Mouse (Mus musculus): Measurements from ENCODE around the gene Aff1. TPM values are rescaled to one million over a fixed set of nuclear protein-coding genes. Genes with fewer than 3 reads are reported as not detected.
A peak's percentile ranks its signal among the peaks of the same experiment; 100 is the strongest.

Aff1 gene
- total RNA-seq, 2 experiments from 2014 or later: 34.1 to 86.8 TPM

DNA sequence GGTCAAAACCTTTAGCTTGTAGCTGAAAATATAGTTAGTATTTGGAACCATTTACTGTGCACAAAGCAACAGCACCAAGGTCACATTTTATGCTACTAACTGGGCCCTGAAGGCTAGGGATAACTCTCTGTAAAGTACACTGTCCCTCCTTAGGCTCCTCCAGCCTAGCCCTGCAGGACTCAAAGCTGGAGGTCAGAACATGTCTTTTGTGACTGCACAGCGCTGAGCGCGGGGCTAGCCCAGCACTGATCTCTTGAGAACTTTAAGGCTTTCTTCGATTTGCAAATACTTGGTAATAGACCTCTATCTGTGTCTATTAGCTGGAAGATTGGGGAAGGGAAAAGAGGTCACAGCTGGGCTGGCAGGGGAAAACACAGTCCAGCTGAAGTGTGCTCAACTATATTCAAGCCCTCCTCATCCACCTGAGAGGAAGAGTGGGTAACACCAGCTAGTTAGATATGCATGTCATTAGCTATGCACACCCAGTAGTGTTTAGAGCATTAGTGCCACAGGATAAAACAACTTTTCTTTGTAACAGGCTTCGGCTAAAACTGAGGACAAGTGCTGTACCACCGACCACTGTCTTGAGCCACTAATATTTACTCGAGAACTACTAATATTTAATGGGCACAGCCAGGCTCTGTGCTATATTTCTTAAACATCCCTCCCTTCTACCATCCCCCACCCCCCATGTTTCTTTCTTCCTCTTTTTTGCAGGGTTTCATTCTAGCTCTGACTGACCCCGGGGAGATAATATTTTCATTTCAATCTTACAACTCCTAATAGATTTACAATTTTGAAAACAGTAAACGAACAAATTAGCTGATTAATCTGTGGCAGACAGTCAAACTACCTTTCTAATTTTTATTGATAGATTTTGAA, 33.3 kb downstream of the Aff1 start:
- ATAC-seq (replicated peaks; ENCODE audit: poor library complexity): peak; percentile 54

DNA sequence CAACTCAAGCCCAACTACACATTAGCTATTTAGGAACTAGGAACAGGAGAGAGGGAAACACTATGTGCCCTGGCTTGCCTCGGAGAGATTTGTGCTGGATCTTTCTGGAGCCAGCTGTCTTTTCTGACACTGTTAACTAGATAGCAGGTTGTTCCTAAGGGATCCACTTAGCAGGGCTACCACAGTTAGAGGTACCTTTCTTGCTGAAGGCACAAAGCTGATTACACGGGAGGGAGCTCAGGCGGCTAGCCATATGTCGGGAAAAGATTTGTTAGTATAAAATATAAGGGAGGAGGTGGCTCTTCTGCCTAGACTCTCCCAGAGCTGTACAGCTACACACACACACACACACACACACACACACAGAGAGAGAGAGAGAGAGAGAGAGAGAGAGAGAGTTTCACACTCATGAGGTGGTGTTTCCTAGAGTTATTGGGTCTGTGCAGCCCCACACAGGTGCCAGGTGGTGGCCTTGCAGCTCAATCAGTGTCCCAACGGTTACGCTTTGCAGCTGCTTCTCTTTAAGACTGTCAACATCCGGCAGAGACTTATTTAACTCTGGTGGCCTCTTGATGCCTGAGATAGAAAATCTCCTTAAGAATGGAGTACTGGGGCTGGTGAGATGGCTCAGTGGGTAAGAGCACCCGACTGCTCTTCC, 34.2 kb downstream of the Aff1 start:
- no peak for ATAC-seq (replicated peaks; ENCODE audit: poor library complexity)

DNA sequence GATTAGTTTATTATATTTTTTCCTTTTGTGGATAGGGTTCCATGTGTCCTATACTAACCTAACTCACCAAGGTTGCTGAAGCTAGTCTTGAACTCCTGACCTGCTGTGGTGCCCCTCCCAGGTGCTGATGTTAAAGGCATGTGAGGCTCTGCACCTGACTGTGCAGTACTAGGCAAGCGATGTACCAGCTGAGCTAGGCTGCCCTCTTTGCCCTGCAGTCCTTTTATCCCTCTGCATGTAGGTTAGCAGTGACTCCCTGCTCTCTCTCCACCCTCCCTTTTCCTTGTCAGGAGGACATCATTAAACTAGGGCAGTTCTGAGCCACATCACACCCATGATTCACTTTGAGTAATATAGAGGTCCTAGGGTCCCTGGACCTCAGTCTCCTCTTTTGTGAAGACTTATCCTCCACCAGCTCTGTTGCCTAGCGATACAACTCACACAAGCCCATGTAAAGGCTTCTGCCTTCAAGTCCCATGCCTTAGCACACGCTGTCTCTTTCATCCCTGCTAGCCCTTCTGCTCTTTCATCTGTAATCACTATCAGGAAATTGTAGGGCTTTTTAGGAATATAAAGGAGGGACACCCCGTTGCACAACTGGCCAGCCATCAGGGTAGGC, 35.7 kb downstream of the Aff1 start:
- ATAC-seq (replicated peaks; ENCODE audit: poor library complexity): no peak

DNA sequence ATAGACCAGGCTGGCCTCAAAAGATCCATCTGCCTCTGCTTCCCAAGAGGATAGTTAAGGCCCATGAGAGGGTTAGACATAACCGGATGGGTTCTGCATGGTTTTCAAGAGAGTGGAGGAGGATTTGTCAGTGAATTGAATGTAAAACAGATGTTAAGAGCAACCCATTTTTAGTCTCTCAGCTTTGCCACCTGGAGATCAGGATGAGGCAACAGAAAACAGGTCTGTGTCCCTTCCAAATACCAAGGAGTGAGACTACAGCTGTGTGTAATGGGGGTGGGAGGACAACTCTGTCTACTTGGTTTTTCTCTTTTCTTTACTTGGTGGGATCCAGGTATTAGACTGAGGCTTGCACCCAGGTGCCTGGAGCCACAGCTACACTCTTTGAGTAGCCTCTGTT, 37.1 kb downstream of the Aff1 start:
- ATAC-seq (replicated peaks; ENCODE audit: poor library complexity): no peak

DNA sequence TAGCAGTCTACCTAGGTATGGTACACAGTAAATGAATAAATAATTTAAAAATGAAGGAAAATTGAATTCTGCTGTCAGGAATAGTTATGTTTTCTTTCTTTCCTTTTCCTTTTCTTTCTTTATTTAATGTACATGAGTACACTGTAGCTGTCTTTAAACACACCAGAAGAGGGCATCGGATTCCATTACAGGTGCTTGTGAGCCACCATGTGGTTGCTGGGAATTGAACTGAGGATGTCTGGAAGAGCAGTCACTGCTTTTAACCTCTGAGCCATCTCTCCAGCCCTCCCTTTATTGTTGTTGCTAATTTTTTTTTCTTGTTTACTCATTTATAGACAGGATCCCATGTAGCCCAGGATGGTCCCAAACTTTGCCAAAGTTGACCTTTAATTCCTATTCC, 38.0 kb downstream of the Aff1 start:
- no peak for ATAC-seq (replicated peaks; ENCODE audit: poor library complexity)

DNA sequence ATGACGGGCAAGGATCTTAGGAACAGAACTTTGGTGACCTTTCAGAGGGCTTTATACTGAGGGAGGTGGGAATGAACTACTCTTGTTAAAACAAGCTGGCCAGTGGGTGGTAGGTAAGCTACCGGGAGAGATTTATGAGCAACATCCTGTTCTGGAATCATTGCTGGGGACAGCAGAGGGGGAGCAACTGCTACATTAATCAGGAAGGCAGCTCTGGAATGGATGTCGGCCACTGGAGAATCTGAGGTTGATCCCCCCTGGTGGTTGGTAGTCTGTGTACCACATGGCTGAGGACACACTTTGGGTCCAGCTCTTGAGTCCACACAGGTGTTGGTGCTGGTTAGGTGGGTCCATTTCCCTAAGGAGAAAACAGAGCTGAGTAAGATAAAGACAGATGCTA, 38.6 kb downstream of the Aff1 start:
- no peak for ATAC-seq (replicated peaks; ENCODE audit: poor library complexity)

DNA sequence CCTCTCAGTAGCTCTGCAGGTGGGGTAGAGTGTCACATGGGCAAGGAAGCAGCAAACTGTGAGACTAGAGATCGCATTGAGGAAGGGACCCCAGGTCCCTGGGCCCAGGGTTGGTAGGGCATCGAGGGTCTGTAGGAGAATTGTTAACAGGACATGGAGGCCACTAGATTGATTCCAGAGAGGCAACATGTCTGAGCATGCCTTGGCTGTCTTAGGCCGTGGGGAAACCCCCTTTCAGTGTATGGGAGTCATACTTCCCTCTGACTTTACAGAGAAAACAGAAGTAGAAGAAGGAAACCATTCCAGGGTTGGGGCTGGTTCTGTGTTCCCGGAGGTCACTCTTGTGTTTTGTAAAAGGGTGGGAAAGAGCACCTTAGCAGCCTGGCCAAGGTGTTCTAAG, 40.4 kb downstream of the Aff1 start:
- ATAC-seq (replicated peaks; ENCODE audit: poor library complexity): peak; percentile 60

DNA sequence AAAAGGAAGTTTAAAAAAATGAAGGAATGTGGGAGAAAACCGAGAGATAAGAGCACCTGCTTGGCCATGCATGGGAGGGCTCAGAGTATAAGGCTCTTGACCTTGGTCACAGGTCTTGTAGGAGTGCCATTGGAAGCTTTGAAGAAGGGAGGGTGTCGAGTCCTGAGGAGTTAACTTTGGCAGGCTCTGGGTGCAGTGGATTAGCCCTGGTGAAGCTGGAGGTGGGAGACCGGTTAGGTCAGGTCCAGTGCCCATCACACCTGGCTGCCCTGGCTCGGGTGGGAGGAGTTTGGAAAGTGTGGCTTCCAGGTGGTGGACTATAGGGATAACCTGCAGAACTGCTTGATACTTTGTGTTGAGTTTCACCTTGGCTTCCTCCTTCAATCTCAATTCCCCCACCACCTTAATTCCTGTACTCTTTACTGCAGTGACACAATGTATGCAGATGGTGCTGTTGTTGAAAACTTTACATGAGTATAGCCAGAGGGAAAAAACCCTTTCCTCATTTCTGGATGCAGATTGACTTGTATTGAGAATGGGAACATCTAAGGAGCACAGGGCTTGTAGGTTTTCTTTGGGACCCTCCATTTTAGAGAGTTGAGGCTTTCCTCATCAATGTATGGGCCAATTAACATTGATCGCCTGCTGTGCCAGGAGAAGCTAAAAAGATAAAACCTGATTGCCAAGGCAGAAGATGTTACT, 43.4 kb downstream of the Aff1 start:
- ATAC-seq (replicated peaks; ENCODE audit: poor library complexity): no peak

DNA sequence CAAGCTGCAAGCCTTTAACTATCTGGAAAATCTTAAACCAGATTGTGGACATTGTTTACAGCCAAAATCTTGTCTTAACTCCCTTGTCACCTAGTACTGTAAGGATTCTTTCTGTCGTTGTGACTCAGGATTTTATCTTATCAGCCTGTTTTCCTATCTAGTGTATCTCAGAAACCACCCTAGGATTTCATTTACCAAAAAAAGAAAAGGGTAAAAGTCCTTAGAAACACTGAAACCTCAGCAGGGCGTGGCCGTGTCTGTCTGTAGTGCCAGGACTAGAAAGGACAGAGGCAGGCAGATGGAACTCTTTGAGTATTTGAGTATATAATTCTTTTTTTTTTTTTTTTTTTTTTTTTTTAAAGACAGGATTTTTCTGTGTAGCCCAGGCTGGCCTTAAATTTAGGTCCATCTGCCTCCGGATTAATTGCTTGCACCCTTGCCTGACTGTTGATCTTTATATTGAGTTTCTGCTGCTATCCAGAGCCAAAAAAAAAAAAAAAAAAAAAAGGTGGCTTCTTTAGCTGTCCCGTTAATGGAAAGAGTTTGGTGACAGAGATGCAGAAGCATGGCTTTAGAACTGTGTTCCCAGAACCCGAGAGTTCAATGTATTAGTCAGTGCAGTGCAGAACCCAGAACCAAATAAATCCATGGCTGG, 44.5 kb downstream of the Aff1 start:
- ATAC-seq (replicated peaks; ENCODE audit: poor library complexity): no peak

DNA sequence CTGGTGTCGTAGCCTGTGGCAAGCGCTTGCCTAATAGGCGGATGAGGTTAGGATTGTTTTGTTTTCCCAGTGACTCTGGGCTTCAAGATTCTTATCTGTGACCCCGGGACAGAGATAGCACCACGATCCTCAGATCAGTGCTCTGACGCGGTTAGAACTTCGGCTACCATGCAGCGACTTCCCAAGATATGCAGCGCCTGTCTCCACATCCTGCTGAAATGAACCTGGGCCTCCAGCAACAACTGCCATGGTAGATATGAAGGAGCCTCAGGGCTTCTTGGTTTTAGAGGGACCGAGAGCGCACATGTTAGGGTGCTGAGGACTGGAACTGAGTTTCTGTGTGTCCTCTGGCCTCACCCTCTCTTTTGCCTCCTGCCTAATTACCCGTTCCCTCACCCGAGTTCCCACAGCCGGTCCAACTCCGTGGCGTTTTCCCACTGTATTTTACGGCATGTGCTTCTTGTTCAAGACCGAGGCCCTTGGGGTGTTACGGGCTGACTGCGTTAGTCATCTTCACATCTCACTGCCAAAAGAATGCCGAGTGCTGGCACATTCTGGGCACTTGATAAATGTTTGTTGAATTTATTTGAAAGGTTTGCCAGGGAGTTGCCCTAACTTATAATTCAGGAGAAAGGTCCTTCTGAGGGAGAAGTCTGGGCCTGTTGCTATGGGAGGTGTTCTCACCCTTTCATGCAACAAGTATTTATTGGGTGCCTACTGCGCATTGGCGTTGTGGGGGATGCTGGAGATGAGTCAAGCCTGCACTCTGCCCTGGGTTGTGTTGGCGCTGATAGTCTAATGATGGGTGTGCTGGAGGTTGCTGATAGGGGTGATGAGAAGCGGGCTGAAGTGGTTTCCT, 45.3 kb downstream of the Aff1 start:
- peak; percentile 83 for ATAC-seq (replicated peaks; ENCODE audit: poor library complexity)

DNA sequence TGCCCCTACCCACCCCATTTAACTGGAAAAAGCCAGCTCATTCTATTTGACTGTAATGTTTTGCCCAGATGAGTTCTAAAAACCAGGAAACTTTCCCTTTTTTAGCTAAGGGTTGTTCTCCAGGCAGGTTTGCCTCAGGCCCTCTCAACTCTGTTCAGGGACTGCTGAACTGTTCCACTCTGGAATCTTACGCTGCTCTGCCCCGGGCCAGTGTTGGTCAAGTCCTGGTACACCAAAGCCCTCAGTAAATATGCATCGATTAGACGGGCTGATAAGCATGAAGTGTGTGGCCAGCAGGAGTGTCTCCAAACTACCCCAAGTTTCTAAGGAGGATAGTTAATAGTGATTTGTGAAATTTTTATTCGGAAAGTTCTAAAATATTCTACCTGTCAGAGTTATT, 46.3 kb downstream of the Aff1 start:
- no peak for ATAC-seq (replicated peaks; ENCODE audit: poor library complexity)

DNA sequence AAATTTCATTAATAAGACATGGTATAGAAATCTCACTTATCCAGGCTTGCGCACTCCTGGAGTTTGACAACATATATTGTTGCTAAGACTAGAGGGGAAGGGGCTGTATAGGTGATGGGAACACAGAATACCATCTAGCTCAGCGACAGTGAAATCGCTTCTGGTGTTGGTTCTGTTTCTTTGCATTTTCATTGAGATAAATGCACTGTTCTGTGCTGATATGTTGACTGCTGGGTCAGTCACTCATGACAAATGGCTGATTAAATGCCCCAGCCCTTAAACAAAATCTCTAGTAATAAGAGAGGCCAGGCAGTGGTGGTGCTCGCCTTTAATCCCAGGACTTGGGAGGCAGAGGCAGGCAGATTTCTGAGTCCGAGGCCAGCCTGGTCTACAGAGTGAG, 47.0 kb downstream of the Aff1 start:
- no peak for ATAC-seq (replicated peaks; ENCODE audit: poor library complexity)

DNA sequence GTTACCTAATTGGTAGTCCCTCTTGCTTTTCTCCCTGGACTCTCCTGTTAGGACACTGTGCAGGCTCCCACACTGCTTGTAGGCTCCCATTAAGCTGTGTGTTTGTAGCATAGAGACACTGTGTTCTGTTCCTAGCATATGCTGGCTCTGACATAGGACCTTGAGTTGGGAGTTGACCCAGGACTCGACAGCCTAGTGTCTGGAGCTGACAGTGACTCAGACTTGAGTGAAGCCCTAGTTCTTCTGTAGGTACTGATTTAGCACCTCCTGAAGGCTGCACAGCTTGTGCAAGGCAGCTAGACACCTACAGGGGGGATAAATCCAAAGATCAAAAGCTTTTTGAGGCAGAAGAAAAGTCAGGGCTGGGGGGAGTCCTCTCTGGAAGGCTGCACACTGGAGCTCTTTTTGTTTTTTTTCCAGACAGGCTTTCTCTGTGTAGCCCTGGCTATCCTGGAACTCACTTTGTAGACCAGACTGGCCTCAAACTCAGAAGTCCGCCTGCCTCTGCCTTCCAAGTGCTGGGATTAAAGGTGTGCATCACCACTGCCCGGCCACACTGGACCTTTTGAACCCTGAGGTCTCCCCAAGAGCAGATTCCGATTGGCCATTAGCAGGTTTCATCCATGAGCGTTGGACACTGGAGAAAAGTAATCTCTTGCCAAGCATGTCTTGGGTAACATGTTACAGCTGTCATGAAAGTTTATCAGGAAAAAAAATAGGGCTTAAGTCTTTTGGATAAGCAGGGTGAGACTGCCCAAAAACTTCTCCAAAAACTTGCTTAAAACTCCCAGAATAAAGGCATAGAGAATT, 48.1 kb downstream of the Aff1 start:
- no peak for ATAC-seq (replicated peaks; ENCODE audit: poor library complexity)

DNA sequence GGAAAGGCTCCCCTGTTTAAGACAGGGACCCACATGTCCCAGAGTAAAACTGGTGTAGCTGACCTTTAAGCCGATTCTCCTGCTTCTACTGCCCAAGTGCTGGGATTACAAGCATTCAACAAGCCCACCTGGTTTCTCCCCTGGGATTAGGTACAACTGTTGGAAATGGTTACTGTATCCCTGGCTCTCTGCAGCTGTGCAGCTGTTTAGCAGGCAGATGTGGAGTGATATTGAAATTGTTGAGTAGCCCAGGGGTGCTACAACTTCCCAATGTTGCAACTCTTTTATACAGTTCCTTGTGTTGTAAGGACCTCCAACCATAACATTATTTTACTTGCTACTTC, 48.7 kb downstream of the Aff1 start:
- no peak for ATAC-seq (replicated peaks; ENCODE audit: poor library complexity)

DNA sequence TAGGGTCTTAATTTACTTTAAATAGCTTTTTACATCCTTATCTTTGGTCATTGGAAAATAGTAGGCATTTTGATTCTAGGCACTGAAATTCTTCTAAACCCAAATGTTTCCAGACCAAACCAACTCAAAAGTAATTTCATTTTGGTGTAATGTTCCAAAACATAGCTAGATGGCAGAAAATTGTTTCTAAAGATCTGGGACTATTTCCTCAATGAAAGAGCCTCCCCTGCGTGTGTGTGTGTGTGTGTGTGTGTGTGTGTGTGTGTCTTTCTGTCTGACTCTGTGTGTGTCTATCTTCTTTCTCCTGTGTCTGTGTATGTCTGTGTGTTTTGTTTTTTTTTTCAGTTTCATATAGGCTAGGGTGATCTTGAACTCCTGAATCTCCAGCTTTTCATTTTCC, 49.3 kb downstream of the Aff1 start:
- no peak for ATAC-seq (replicated peaks; ENCODE audit: poor library complexity)

DNA sequence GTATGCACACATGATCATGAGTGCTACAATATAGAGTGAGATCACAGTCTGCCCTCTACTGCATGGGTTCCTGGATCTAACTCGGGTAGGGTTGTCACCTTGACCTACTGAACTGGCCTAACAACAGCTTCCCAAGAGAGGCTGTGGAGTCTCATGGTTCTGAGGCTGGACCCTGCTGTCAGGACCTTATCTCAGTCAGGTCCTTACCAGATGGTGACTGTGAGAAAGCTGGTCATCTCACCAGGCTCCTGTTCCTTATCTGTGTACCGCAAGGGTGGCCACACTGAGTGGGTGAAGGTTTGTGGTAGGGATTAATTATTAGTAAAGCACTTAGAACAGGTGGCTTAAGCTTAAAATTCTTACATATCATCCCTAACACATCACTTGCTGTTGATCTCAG, 49.8 kb downstream of the Aff1 start:
- peak; percentile 47 for ATAC-seq (replicated peaks; ENCODE audit: poor library complexity)

DNA sequence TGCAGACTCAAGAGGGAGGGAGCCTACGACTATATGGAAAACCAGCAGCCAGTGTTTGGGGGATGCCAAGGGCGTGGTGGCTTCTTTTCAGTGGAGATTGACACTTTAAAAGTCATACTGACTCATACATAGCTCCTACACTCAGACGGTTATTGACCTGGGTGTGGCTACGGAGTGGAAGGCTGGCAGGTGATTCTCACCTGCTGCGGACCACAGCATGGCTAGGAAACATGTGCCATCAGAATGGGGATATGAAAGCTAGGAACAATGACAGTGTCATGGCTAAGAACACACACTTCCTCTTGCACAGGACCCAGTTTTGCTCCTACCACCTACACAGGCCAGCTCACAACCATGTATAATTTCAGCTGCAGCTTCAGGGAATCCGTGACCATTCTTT, 52.4 kb downstream of the Aff1 start:
- peak; percentile 24 for ATAC-seq (replicated peaks; ENCODE audit: poor library complexity)

DNA sequence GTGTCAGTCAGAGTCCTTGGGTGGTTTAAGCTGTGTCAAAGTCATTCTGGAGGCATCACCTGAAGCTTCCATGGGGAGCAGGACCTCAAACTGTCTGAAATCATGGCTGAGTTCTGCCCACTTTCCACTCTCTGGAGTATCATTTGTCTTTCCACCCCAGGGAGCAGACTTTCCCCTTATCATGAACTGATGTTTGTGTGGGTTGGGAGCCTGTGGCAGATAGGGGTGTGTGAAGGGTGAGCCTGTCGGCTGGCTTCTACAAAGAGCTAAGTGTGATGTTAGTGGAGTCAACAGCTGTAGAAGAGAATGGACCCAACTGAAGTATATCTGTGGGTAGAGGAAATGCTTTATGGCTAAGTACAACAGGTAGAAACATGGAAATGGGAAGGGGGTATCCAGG, 53.5 kb downstream of the Aff1 start:
- ATAC-seq (replicated peaks; ENCODE audit: poor library complexity): peak; percentile 19; the same call in 1 of the 2 replicates

DNA sequence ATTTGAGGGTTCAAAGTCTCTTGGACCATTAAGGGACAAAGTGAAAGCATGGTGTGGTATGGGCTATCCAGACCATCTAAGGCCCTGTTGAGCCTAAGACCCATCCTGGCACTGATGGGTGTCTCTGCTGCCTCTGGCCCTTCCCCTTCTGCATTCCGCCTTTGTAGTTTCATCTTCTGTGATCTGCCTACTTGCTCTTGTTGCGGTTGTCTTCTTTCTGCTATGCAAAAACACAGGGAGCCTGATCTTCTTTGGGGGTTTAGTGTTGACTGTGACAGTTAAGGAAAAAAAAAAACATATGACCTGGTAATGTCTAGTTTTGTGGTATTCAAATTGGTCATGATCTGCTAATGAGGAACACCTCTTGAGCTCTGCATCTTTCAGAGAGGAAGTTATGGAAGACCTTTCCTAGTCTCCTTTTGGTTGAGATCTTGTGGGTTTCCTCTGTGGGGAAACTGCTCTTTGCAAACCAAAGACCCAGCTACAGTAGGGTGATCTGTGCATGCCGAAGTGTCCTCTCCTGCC, 54.4 kb downstream of the Aff1 start:
- ATAC-seq (replicated peaks; ENCODE audit: poor library complexity): peak; percentile 67
